In the genomic region with DNA sequence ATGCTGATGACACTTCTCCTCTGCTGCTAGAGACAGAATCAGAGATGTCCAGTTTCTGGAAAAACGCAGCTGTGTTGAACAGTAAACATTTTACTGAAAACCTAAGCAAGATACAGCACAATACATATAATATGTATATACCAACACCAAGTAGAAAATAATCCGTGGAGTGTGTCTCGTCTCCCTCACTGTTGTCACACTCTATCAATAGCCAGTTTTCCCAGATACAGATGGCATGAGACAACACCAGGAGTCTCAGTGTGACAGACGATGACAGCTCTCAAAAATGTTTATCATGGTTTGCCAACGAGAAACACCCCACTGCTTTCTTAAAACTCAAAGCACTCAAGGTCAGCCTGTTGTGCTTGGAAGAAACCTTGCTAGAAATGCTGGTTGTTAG, we compare ENCODE assay signal across 29 mouse cellular contexts.
DNase-seq lines count a peak whose midpoint lies in the region; ATAC-seq and TF ChIP-seq lines count a peak whose summit lies in the region.
"Had no signal": no experiment of that assay in that cellular context is flagged by ENCODE, and none has a peak within 500 bp of the region (broad histone marks: within the 10 kb centered on the region; RNA-seq: fewer than 3 reads in every experiment).

No protein-coding gene starts in this region.

- peak overlapping the region; percentile 34 for H3K4me2 ChIP-seq in heart, embryonic 14.5 days (ENCODE audit: low read length)
- H3K4me2 ChIP-seq in lung, embryonic 16.5 days (ENCODE audit: low read depth, low read length) = no peak overlapping the region
- H3K4me2 ChIP-seq: hindbrain, embryonic 15.5 days; lung, embryonic 14.5 days; midbrain, embryonic 12.5 days; neural tube, embryonic 12.5 days had no signal

- intact Hi-C loops in heart, adult 2 months (cut with DNase I) = no loop called here
- intact Hi-C loops in heart, postnatal 10 days (cut with DNase I) = no loop called here
- intact Hi-C loops in heart, postnatal 14 days (cut with DNase I) = no loop called here

- peaks cover 2% of the 10 kb centered on the region; the same call in 1 of the 2 replicates for H3K4me1 ChIP-seq in heart, adult 2 months (ENCODE audit: control insufficient read depth, insufficient read depth, low read length)
- H3K4me1 ChIP-seq in heart, embryonic 14.5 days (ENCODE audit: control insufficient read depth in 2 of 2, insufficient read depth in 2 of 2, low read length in 2 of 2) = peaks cover 6 to 15% of the 10 kb centered on the region in 2 experiments; a peak in 3 of 4 replicates
- H3K4me1 ChIP-seq in lung, embryonic 16.5 days (replicated peaks; ENCODE audit: control insufficient read depth, insufficient read depth, low read length) = no peaks in the 10 kb centered on the region
- H3K4me1 ChIP-seq: hindbrain, embryonic 10.5 days; hindbrain, embryonic 15.5 days; megakaryocyte, embryonic 14.5 days; midbrain, embryonic 12.5 days; neural tube, embryonic 12.5 days had no signal

- ATAC-seq in heart, embryonic 14.5 days (ENCODE audit: insufficient number of reproducible peaks, insufficient read depth, low FRiP score, low read depth) = no peak
- ATAC-seq in lung, embryonic 16.5 days (ENCODE audit: low read depth) = peak; percentile 57; the same call in 1 of the 2 replicates
- ATAC-seq: activated CD4-positive, CD25-positive, alpha-beta regulatory T cell, adult 4 months; inflammation-experienced regulatory T-cells, adult 6 months had no signal

- no peaks in the 10 kb centered on the region for H3K27me3 ChIP-seq in heart, adult 2 months (ENCODE audit: control insufficient read depth, insufficient read depth, low read length)
- H3K27me3 ChIP-seq in heart, embryonic 14.5 days (ENCODE audit: control insufficient read depth, insufficient read depth, low read length) = no peaks in the 10 kb centered on the region
- H3K27me3 ChIP-seq in lung, embryonic 16.5 days (ENCODE audit: control insufficient read depth, insufficient read depth, low read depth, low read length) = no peaks in the 10 kb centered on the region
- H3K27me3 ChIP-seq: hindbrain, embryonic 15.5 days; megakaryocyte, embryonic 14.5 days; midbrain, embryonic 12.5 days; neural tube, embryonic 12.5 days had no signal

- no peak for TF ChIP-seq EP300 in heart, adult 2 months (IDR thresholded peaks at IDR 0.05; ENCODE audit: insufficient read depth, low read depth, low read length)

- H3K9ac ChIP-seq in heart, adult 2 months (ENCODE audit: low read depth, low read length) = no peak overlapping the region
- no peak overlapping the region; the same call in 1 of the 2 replicates for H3K9ac ChIP-seq in heart, embryonic 14.5 days (ENCODE audit: low read length)
- H3K9ac ChIP-seq in lung, embryonic 16.5 days (ENCODE audit: low read length) = no peak overlapping the region
- H3K9ac ChIP-seq: hindbrain, embryonic 15.5 days; liver, embryonic 14.5 days; lung, embryonic 14.5 days; midbrain, embryonic 12.5 days; neural tube, embryonic 12.5 days had no signal

- H3K9me3 ChIP-seq in heart, embryonic 14.5 days (ENCODE audit: control insufficient read depth, low read length) = no peaks in the 10 kb centered on the region
- no peaks in the 10 kb centered on the region for H3K9me3 ChIP-seq in lung, embryonic 16.5 days (ENCODE audit: control insufficient read depth, low read length)
- H3K9me3 ChIP-seq: hindbrain, embryonic 10.5 days; hindbrain, embryonic 15.5 days; megakaryocyte, embryonic 14.5 days; midbrain, embryonic 12.5 days; neural tube, embryonic 12.5 days had no signal

- no peak for TF ChIP-seq CTCF in heart, adult 2 months (IDR thresholded peaks at IDR 0.05)

- H3K27ac ChIP-seq in heart, adult 2 months = peak overlapping the region; percentile 85
- peak overlapping the region; percentile 89 to 92 for H3K27ac ChIP-seq in heart, embryonic 14.5 days (replicated peaks in 1 of 2; ENCODE audit: control insufficient read depth in 1 of 2, insufficient read depth in 1 of 2, low read depth in 2 of 2, low read length in 2 of 2)
- H3K27ac ChIP-seq in lung, embryonic 16.5 days (ENCODE audit: low read length) = peak overlapping the region; percentile 14; the same call in 1 of the 2 replicates
- H3K27ac ChIP-seq: hindbrain, embryonic 10.5 days; hindbrain, embryonic 15.5 days; liver, embryonic 14.5 days; midbrain, embryonic 12.5 days; neural tube, embryonic 12.5 days had no signal

- H3K4me3 ChIP-seq in heart, adult 2 months = no peak overlapping the region
- H3K4me3 ChIP-seq in heart, embryonic 14.5 days (ENCODE audit: control insufficient read depth in 1 of 2, insufficient read depth in 1 of 2, low read depth in 1 of 2, low read length in 2 of 2) = no peak overlapping the region
- H3K4me3 ChIP-seq in lung, embryonic 16.5 days (ENCODE audit: low read length) = no peak overlapping the region
- H3K4me3 ChIP-seq: hindbrain, embryonic 10.5 days; hindbrain, embryonic 15.5 days; megakaryocyte, embryonic 14.5 days; midbrain, embryonic 12.5 days; myocyte; neural tube, embryonic 12.5 days had no signal

- no peaks in the 10 kb centered on the region for H3K79me2 ChIP-seq in heart, adult 2 months (replicated peaks; ENCODE audit: control insufficient read depth, insufficient read depth, low read length)

- no peak for DNase-seq in heart, adult 2 months
- DNase-seq in heart, postnatal 10 days = no peak
- DNase-seq in heart, postnatal 14 days = no peak
- DNase-seq in lung, adult 18-20 months = no peak
- no peak for DNase-seq in T-cell, adult 2 months (ENCODE audit: low spot score)
- DNase-seq: adrenal gland, adult 2 months; B cell, adult 2 months; cerebellum, adult 8-10 months; cerebellum, postnatal 36 days; gastrocnemius, postnatal 36 days; kidney, adult 11 months; kidney, postnatal 25 days; liver; right cerebral cortex, adult 18-20 months; spleen, adult 18-20 months; thymus, adult 18-20 months; thymus, postnatal 25 days had no signal

- no peak for TF ChIP-seq POLR2A in heart, adult 2 months (IDR thresholded peaks at IDR 0.05; ENCODE audit: insufficient read depth, low read depth, low read length)

- H3K36me3 ChIP-seq in heart, adult 2 months (ENCODE audit: control insufficient read depth, insufficient read depth, low read length) = no peaks in the 10 kb centered on the region
- H3K36me3 ChIP-seq in heart, embryonic 14.5 days (ENCODE audit: control insufficient read depth, insufficient read depth, low read length) = no peaks in the 10 kb centered on the region
- H3K36me3 ChIP-seq in lung, embryonic 16.5 days (ENCODE audit: control insufficient read depth, insufficient read depth, low read length) = no peaks in the 10 kb centered on the region
- H3K36me3 ChIP-seq: hindbrain, embryonic 10.5 days; hindbrain, embryonic 15.5 days; midbrain, embryonic 12.5 days; neural tube, embryonic 12.5 days had no signal

- 50% methylated on average over 5 of the region's 5 CpGs for WGBS in heart, adult 2 months
- WGBS in heart, embryonic 14.5 days = 43% methylated on average over 5 of the region's 5 CpGs
- WGBS in lung, embryonic 16.5 days = 44% methylated on average over 5 of the region's 5 CpGs

Comparison
In these comparisons a context has a peak if more than half of its experiments do, and no peak if none do; other contexts are left out.
1. H3K27ac ChIP-seq: peak in every context shown above with its lines; median percentile 90 in heart, embryonic 14.5 days; 85 in heart, adult 2 months; 14 in lung, embryonic 16.5 days.